Mouse (Mus musculus) embryonic fibroblast, embryonic 13.5 days (primary cell): Measurements from ENCODE around the gene Evc. TPM values are rescaled to one million over a fixed set of nuclear protein-coding genes. Genes with fewer than 3 reads are reported as not detected.

Experiments
- H3K27ac ChIP-seq: 2 replicates; pipeline ENCODE4 v1.5.1; 2012; ENCODE audit warnings: low read length, control low read depth, inconsistent platforms; ENCODE audit not compliant: insufficient read depth
- H3K4me1 ChIP-seq: 2 replicates; pipeline ENCODE4 v1.6.1; 2011; ENCODE audit warnings: low read length; ENCODE audit not compliant: control insufficient read depth, insufficient read depth
- H3K4me3 ChIP-seq: 2 replicates; pipeline ENCODE4 v1.5.1; 2011; ENCODE audit warnings: mild to moderate bottlenecking, control low read depth, low read length; ENCODE audit not compliant: insufficient read depth
- CTCF ChIP-seq: IDR thresholded peaks from 2 replicates; pipeline ENCODE4 v1.5.1; 2011; ENCODE audit warnings: mild to moderate bottlenecking, control low read depth, low read length, moderate library complexity, borderline replicate concordance; ENCODE audit not compliant: insufficient read depth
- POLR2A ChIP-seq: IDR thresholded peaks from 2 replicates; pipeline ENCODE4 v1.6.1; 2011; ENCODE audit warnings: low read depth, mild to moderate bottlenecking, control low read depth, low read length, moderate library complexity
- polyA plus RNA-seq: library from polyadenylated mRNA; stranded (reverse); fragments of >200 nt; gene quantifications from 2 replicates; pipeline ENCODE4 v1.2.4, GENCODE M21; 2011; ENCODE audit warnings: low read depth; ENCODE audit not compliant: missing spikeins, insufficient read length

The Evc gene
- polyA plus RNA-seq, 1 experiment = 38.8 TPM

DNA sequence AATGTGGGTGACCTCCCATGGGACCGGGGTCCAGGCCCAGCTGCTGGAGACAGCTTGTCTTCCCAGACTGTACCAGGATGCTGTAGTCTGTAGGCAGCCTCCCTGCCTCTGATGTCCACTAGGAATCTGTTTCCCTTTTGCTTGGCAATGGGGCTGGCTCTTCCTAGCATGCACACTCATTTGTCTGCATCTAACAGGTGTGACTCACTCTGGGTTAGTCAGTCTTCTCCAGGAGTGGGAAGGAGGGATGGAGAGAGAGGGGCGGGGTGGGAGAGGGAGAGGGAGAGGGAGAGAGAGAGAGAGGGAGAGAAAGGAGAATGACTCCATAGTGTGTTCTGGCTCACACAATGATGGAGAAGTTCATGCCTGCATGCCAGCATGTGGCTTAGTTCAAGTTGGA, 15.1 kb upstream of the Evc start:
- H3K4me1 ChIP-seq = no peaks in the 10 kb centered on the region

DNA sequence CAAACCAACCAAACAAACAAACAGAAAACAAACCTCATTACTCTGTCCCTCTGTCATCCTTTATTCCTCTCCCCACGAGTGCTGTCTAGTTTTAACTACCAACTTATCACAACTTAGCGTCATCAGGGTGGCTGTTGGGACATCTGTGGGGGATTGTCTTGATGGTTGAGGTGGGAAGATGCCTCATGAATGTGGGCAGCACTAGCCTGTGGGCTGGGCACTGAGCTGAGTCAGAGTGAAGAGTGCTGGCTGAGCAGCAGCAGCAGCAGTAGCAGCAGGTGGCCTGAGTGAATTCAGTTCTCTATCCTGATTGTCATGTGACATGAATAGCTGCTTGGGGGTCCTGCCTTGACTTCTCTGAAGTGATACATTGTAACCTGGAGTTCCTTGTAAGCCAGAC, 7.3 kb upstream of the Evc start:
- no peak overlapping the region for H3K4me3 ChIP-seq
- no peak overlapping the region for H3K27ac ChIP-seq
- 0 out of 2 replicates have a peak, but pooled peaks cover 2% of the 10 kb centered on the region for H3K4me1 ChIP-seq
- TF ChIP-seq CTCF = no peak
- no peak for TF ChIP-seq POLR2A

More for the DNA sequence above, 15.1 kb upstream of the Evc start:
- Histone ChIP-seq H3K27ac (no peak overlapping the region), H3K4me3 (no peak overlapping the region)
- TF ChIP-seq POLR2A = no peak
- TF ChIP-seq CTCF = no peak

DNA sequence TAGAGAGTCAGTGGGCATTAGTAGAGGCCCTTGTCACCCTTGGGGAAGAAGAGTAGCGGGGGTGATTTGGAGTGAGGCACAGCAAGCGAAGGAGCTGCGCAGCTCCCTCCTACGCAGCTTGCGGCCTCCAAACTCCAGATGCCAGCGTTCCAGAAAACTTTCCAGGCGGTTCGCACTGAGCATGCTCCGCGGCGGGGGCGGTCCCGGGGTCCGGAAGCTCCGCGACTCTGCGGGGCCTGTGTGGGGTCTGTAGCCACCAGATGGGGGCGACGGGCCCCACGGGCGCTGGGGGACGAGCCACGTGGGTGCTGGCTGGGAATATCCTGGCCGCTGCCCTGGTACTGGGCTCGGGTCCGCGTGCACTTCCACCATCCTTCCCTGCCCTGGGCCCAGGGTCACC, 1.6 kb upstream of the Evc start, which contains the start of gene Evc2:
Gene Evc2, plus strand, starts transcription at position 212 of the 400 bp plus-strand sequence.
- Histone ChIP-seq H3K27ac (peak within 1 kb of the TSS; percentile 91), H3K4me1 (peaks cover 10% of the 10 kb centered on the region), H3K4me3 (peak within 1 kb of the TSS; percentile 75)
- TF ChIP-seq CTCF = no peak
- peak; percentile 85 for TF ChIP-seq POLR2A

DNA sequence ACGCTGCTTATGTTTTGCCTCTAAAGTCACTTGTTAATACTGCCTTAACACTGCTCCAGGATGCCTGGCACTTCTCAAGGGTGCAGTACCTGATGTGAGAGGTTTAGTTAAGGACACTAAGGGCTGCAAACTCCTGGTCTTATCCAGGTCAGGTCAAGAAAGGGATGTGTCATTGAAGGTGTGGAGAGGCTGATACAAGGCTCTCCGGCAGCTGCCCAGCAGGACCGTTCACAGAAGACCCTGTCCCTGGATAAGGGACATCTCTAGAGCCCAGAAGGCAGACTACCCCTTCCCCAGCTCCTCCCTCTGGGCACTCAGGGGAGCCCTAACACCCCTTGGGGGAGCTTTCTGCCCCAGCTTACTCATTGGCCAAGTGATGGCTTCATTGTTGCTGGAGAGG, 1.0 kb upstream of the Evc start:
- H3K4me1 ChIP-seq = peaks cover 10% of the 10 kb centered on the region

DNA sequence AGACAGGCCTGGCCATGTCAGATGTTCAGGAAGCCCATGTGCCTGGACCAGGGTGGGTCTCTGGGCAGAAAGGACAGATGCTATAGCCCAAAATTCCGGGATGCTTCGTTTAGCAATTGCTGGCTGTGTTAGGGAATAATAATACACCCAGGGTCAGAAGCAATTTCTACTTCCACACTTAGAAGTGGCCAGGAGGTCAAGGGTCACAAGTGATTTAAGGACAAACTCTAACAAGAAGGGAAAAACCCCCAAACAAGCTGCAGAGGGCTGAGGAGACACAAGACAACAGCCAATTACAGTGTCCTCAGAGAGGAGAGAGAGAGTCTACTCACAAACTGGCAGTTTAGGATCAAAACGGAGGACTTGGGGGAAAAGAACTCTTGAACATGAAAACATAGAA, 1.6 kb downstream of the Evc start:
- no peak overlapping the region for H3K4me3 ChIP-seq
- H3K4me1 ChIP-seq = peaks cover 10% of the 10 kb centered on the region
- no peak overlapping the region for H3K27ac ChIP-seq
- TF ChIP-seq CTCF (no peak), POLR2A (no peak)

More for the DNA sequence above, 1.0 kb upstream of the Evc start:
- TF ChIP-seq POLR2A = no peak
- no peak for TF ChIP-seq CTCF
- Histone ChIP-seq H3K27ac (peak overlapping the region; percentile 91), H3K4me3 (peak overlapping the region; percentile 75)

DNA sequence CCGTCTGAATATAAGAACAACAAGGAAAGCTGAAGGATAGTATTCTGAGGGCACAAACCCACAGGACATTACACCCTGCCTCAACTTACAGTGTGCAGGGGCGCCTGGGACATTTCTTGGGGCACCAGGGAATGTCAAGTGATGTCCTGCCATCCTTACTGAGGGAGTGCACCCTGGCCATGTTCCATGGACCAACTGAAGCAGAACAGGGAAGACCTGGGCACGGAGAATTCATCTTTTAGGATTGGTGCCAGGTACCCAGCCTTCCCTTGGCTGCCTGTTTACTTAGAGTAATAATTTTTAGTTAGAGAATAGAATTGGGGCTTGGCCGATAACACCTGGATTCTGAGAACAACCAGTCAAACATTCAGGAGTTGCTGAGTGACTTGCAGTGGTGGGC, 4.6 kb downstream of the Evc start:
- Histone ChIP-seq H3K27ac (no peak overlapping the region), H3K4me3 (no peak overlapping the region), H3K4me1 (peaks cover under 1% of the 10 kb centered on the region; the same call in 1 of the 2 replicates)
- TF ChIP-seq POLR2A (no peak), CTCF (no peak)

DNA sequence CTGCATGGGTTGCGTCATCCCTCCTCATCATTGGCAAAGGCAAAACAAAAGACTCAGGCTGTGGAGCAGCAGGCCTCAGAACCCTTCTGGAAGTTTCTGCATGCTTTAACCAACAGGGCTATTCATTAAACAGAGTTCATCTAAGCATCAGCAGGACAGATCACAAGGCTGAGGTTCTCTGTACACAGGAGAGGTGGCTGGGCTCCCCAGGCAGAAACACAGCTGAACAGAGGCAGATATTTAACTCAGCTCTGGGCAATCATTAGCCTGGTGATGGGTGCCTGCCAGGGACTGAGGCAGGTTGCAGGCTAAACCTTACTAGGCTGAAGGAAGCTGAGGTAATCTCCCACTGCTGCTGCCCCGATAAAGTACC, 5.6 kb downstream of the Evc start:
- TF ChIP-seq CTCF (no peak), POLR2A (no peak)

DNA sequence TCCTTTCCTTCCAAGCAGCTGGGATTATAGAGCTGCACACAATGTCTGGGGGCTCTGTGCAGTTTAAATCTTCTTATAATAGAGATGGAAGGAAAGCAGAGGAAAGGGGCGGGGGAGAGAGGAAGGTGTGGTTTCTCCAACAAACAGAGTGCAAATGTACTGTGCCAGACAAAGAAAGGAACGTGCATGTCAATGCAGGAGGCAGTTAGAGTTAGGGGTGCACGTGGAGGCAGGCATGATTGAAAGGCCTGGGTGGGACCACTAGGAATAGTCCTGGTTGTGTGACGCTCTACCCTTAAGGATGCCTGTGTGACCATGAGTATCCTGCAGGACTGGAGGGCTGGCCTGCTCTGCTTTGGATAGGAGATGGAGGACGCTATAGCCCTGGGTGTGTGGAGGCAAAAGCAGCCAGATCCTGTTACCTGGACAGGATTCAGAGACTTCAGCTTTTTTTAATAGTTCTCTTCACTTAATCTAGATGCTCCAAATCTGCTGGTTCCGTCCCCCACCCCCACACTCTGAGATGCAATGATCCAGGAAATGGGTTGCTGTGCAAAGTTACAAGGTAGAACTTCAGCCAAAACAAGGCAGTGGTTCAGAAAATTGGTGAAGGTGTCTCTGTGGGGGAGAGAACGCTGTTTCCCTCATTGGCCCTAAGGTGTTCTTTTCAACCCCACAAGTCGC, 6.1 kb downstream of the Evc start:
- TF ChIP-seq CTCF (no peak), POLR2A (no peak)
- no peaks in the 10 kb centered on the region for H3K4me1 ChIP-seq
- H3K27ac ChIP-seq = no peak overlapping the region
- no peak overlapping the region for H3K4me3 ChIP-seq

More for the DNA sequence above, 5.6 kb downstream of the Evc start:
- no peak overlapping the region for H3K4me3 ChIP-seq
- no peaks in the 10 kb centered on the region for H3K4me1 ChIP-seq
- no peak overlapping the region for H3K27ac ChIP-seq

DNA sequence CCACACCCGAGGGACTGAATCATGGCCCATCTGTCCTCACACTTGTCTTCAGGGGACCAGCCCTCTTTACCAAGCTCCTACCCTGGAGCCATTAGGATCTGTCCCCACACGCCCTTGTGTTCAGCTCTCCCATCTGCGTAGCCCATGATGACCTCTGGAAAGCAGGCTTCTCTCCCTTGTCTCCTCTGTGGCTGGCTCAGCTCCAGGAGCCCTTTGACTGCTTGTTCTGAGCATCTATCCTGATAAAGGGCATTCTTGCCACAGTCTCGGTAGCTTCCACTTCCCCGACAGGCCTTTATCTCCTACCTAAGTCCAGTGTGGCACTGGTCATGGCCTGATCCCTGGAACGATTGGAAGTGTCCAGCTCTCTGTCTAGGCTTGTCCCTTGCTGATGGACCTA, 10.0 kb downstream of the Evc start:
- Histone ChIP-seq H3K4me3 (no peak overlapping the region), H3K27ac (no peak overlapping the region), H3K4me1 (no peaks in the 10 kb centered on the region)
- TF ChIP-seq POLR2A (no peak), CTCF (no peak)

DNA sequence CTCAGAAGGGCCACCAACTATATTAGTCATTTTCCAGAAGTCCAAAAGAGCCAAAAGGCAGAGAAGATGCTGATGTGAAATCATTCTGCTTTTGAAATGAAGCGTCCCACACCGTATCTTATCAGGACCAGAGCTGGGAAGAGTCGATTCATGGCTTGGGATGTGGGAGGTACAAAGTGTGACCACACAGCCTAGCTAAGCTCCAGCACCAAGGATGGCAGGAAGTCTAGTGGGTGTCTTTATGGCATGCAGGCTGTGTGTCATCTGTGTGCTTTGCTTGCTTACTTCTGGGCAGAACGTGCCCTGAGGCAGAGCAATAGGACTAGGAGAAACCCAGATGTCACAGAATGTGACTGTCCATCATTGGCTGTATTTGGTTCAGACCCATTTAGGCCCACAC, 15.9 kb downstream of the Evc start:
- no peak overlapping the region for H3K27ac ChIP-seq
- no peak overlapping the region for H3K4me3 ChIP-seq
- H3K4me1 ChIP-seq = no peaks in the 10 kb centered on the region
- TF ChIP-seq CTCF (no peak), POLR2A (no peak)

DNA sequence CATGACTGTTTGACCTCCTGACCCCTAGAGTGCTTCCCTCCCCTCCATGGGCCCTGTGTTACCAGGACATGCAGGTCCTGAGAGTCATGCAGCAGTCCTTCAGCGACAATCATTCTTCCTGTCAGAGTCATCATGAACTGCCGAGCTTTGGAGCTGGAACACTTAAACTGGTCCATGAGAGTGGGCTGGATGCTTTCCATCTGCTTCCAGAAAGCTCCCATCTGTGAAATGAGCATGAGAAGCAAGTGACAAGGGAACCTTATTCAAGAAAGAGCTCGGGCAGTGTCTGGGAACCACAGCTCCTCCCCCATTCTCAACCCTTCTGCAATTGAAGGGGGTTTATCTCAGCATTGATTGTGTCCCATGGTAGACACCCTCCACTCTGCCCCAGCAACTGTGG, 16.5 kb downstream of the Evc start:
- Histone ChIP-seq H3K4me1 (no peaks in the 10 kb centered on the region), H3K4me3 (no peak overlapping the region), H3K27ac (no peak overlapping the region)
- TF ChIP-seq CTCF (no peak), POLR2A (no peak)

DNA sequence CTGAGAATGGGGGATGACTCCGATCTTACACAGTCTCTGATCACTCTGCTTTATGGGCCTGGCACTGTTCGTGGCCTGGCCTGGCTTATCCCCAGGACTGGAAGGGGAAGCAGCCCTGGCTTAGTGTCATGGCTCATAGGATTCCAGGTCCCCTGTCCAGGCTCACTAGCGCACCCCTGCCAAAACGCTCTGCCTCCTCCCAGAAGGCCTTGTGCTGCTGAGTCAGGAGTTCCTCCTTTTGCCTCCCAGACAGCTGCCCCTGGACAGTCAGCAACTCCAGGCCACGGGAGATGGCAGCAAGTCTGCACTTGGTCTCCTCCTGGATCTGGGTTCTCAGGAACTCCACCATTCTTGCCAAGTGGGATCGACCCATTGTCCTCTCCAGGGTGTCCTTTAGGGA, 18.0 kb downstream of the Evc start:
- Histone ChIP-seq H3K4me1 (no peaks in the 10 kb centered on the region), H3K27ac (no peak overlapping the region), H3K4me3 (no peak overlapping the region)
- TF ChIP-seq CTCF (no peak), POLR2A (no peak)
